Mouse (Mus musculus): ENCODE data around the gene Rwdd2b.

Gene Rwdd2b

GRCm38 (mm10) chr16:87420662-87421061, 19.7 kb downstream of the Rwdd2b start:
- DNase-seq (ENCODE audit: low spot score), result no peak

DNA sequence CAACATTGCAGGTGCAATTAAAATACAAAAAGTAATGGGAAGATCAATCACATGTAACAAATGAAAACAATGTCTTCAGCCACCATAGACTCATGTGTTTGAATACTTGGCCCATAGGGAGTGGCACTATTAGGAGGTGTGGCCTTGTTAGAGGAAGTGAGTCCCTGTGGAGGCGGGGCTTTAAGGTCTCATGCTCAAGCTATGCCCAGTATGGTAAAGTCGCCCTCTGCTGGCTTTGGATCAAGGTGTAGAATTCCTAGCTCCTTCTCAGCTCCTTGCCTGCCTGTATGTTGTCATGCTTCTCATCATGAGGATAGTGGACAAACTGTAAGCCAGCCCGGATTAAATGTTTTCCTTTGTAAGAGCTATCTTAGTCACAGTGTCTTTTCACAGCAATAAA, 35.4 kb downstream of the Rwdd2b start:
- no peak for DNase-seq (ENCODE audit: low spot score)

GRCm38 (mm10) chr16:87393813-87394548, 46.4 kb downstream of the Rwdd2b start:
- peak; percentile 55 for DNase-seq (ENCODE audit: low spot score)

GRCm38 (mm10) chr16:87387444-87387977, 52.9 kb downstream of the Rwdd2b start:
- no peak for DNase-seq (ENCODE audit: low spot score)

GRCm38 (mm10) chr16:87384366-87384765, 56.0 kb downstream of the Rwdd2b start:
- DNase-seq (ENCODE audit: low spot score), result no peak

All from left cerebral cortex, adult 11 months (tissue).